19 mouse cellular contexts compared by ENCODE assay signal in genomic region chr9:29464756-29465155, GRCm38 (mm10).
DNase-seq lines count a peak whose midpoint lies in the region; ATAC-seq and TF ChIP-seq lines count a peak whose summit lies in the region.
"Had no signal": no experiment of that assay in that cellular context is flagged by ENCODE, and none has a peak within 500 bp of the region (broad histone marks: within the 10 kb centered on the region; RNA-seq: fewer than 3 reads in every experiment).

No protein-coding gene starts in this region.

- H3K9ac ChIP-seq in forebrain, embryonic 14.5 days (ENCODE audit: low read length), result no peak overlapping the region
- no peak overlapping the region for H3K9ac ChIP-seq in forebrain, postnatal 0 days
- H3K9ac ChIP-seq in hindbrain, embryonic 16.5 days (ENCODE audit: low read depth, low read length), result no peak overlapping the region
- H3K9ac ChIP-seq in midbrain, postnatal 0 days (replicated peaks; ENCODE audit: low read length, poor library complexity, severe bottlenecking), result no peak overlapping the region
- H3K9ac ChIP-seq in midbrain, embryonic 15.5 days, result no peak overlapping the region
- H3K9ac ChIP-seq: forebrain, embryonic 13.5 days; heart, embryonic 15.5 days had no signal

- no peak overlapping the region for H3K27ac ChIP-seq in forebrain, embryonic 14.5 days (ENCODE audit: low read depth, low read length)
- H3K27ac ChIP-seq in forebrain, postnatal 0 days (ENCODE audit: low read depth, low read length), result no peak overlapping the region
- H3K27ac ChIP-seq in hindbrain, embryonic 16.5 days (ENCODE audit: low read depth, low read length), result 0 out of 2 replicates have a peak overlapping the region, but pooled peaks have one; percentile 39
- H3K27ac ChIP-seq in hindbrain, embryonic 10.5 days, result no peak overlapping the region
- H3K27ac ChIP-seq in midbrain, postnatal 0 days (ENCODE audit: low read depth, low read length), result no peak overlapping the region
- H3K27ac ChIP-seq in midbrain, embryonic 15.5 days, result no peak overlapping the region
- H3K27ac ChIP-seq: embryonic facial prominence, embryonic 10.5 days; forebrain, embryonic 13.5 days; heart, adult 2 months; heart, embryonic 15.5 days had no signal

- no peak overlapping the region for H3K4me3 ChIP-seq in forebrain, embryonic 14.5 days (ENCODE audit: low read depth, low read length)
- no peak overlapping the region for H3K4me3 ChIP-seq in forebrain, postnatal 0 days (ENCODE audit: low read depth, low read length)
- H3K4me3 ChIP-seq in hindbrain, embryonic 16.5 days (ENCODE audit: low read length), result no peak overlapping the region
- no peak overlapping the region for H3K4me3 ChIP-seq in hindbrain, embryonic 10.5 days
- no peak overlapping the region for H3K4me3 ChIP-seq in midbrain, postnatal 0 days (ENCODE audit: low read depth, low read length)
- no peak overlapping the region for H3K4me3 ChIP-seq in midbrain, embryonic 15.5 days
- H3K4me3 ChIP-seq: embryonic facial prominence, embryonic 10.5 days; forebrain, embryonic 13.5 days; heart, adult 2 months; heart, embryonic 15.5 days had no signal

- no peaks in the 10 kb centered on the region for H3K27me3 ChIP-seq in forebrain, embryonic 14.5 days (replicated peaks; ENCODE audit: control insufficient read depth, insufficient read depth, low read length)
- no peaks in the 10 kb centered on the region for H3K27me3 ChIP-seq in forebrain, postnatal 0 days (ENCODE audit: insufficient read depth, low read length)
- H3K27me3 ChIP-seq in hindbrain, embryonic 16.5 days (replicated peaks; ENCODE audit: control insufficient read depth, insufficient read depth, low read length), result no peaks in the 10 kb centered on the region
- H3K27me3 ChIP-seq in hindbrain, embryonic 10.5 days (ENCODE audit: insufficient read depth, poor library complexity, severe bottlenecking), result no peaks in the 10 kb centered on the region
- H3K27me3 ChIP-seq in midbrain, postnatal 0 days (ENCODE audit: insufficient read depth, low read length), result no peaks in the 10 kb centered on the region
- no peaks in the 10 kb centered on the region for H3K27me3 ChIP-seq in midbrain, embryonic 15.5 days (replicated peaks)
- H3K27me3 ChIP-seq: CH12.LX; forebrain, embryonic 13.5 days; heart, embryonic 15.5 days had no signal

- no peak for TF ChIP-seq CTCF in forebrain, postnatal 0 days (IDR thresholded peaks at IDR 0.05; ENCODE audit: low read depth)
- TF ChIP-seq CTCF in midbrain, postnatal 0 days (IDR thresholded peaks at IDR 0.05), result no peak

- H3K4me2 ChIP-seq in forebrain, embryonic 14.5 days (ENCODE audit: low read length), result no peak overlapping the region
- no peak overlapping the region for H3K4me2 ChIP-seq in forebrain, postnatal 0 days (ENCODE audit: low read depth)
- no peak overlapping the region for H3K4me2 ChIP-seq in hindbrain, embryonic 16.5 days (ENCODE audit: low read length)
- no peak overlapping the region for H3K4me2 ChIP-seq in midbrain, postnatal 0 days (ENCODE audit: low read depth, low read length, poor library complexity, severe bottlenecking)
- no peak overlapping the region for H3K4me2 ChIP-seq in midbrain, embryonic 15.5 days
- H3K4me2 ChIP-seq: forebrain, embryonic 13.5 days; heart, embryonic 11.5 days; heart, embryonic 15.5 days had no signal

- no peaks in the 10 kb centered on the region for H3K9me3 ChIP-seq in forebrain, embryonic 14.5 days (replicated peaks; ENCODE audit: control insufficient read depth, low read length)
- H3K9me3 ChIP-seq in forebrain, postnatal 0 days (ENCODE audit: low read length), result no peaks in the 10 kb centered on the region
- no peaks in the 10 kb centered on the region for H3K9me3 ChIP-seq in hindbrain, embryonic 16.5 days (ENCODE audit: control insufficient read depth, low read length)
- no peaks in the 10 kb centered on the region for H3K9me3 ChIP-seq in hindbrain, embryonic 10.5 days
- no peaks in the 10 kb centered on the region for H3K9me3 ChIP-seq in midbrain, postnatal 0 days (ENCODE audit: low read length)
- H3K9me3 ChIP-seq in midbrain, embryonic 15.5 days, result no peaks in the 10 kb centered on the region
- H3K9me3 ChIP-seq: embryonic facial prominence, embryonic 10.5 days; forebrain, embryonic 13.5 days; heart, embryonic 15.5 days had no signal

- peak; percentile 24 for DNase-seq in forebrain, embryonic 14.5 days (ENCODE audit: low spot score)
- no peak for DNase-seq in forebrain, postnatal 0 days
- no peak for DNase-seq in hindbrain, embryonic 10.5 days (ENCODE audit: low spot score)
- peak; percentile 30 for DNase-seq in midbrain, postnatal 0 days (ENCODE audit: low spot score)
- DNase-seq: adrenal gland, postnatal 14 days; cerebellum, adult 8-10 months; gastrocnemius, postnatal 36 days; heart, adult 2 months; heart, postnatal 14 days; kidney, adult 11 months had no signal

- WGBS in forebrain, embryonic 14.5 days, result 71% methylated on average over 4 of the region's 4 CpGs
- WGBS in forebrain, postnatal 0 days, result 63% methylated on average over 4 of the region's 4 CpGs
- WGBS in hindbrain, embryonic 16.5 days, result 63% methylated on average over 4 of the region's 4 CpGs
- WGBS in hindbrain, embryonic 10.5 days, result 80% methylated on average over 4 of the region's 4 CpGs
- 71% methylated on average over 4 of the region's 4 CpGs for WGBS in midbrain, postnatal 0 days
- 76% methylated on average over 4 of the region's 4 CpGs for WGBS in midbrain, embryonic 15.5 days

- no peak for ATAC-seq in forebrain, embryonic 14.5 days
- ATAC-seq in forebrain, postnatal 0 days, result no peak
- ATAC-seq in hindbrain, embryonic 16.5 days, result 0 out of 2 replicates have a peak, but pooled peaks have one; percentile 45
- ATAC-seq in midbrain, postnatal 0 days (ENCODE audit: low FRiP score), result no peak
- no peak for ATAC-seq in midbrain, embryonic 15.5 days (replicated peaks)
- ATAC-seq: activated CD4-positive, CD25-positive, alpha-beta regulatory T cell, adult 4 months; forebrain, embryonic 13.5 days; Patski had no signal

- no peaks in the 10 kb centered on the region for H3K36me3 ChIP-seq in forebrain, embryonic 14.5 days (ENCODE audit: control insufficient read depth, insufficient read depth, low read length)
- no peaks in the 10 kb centered on the region for H3K36me3 ChIP-seq in forebrain, postnatal 0 days (ENCODE audit: insufficient read depth)
- H3K36me3 ChIP-seq in hindbrain, embryonic 16.5 days (ENCODE audit: control insufficient read depth, insufficient read depth, low read length), result no peaks in the 10 kb centered on the region
- no peaks in the 10 kb centered on the region for H3K36me3 ChIP-seq in hindbrain, embryonic 10.5 days
- H3K36me3 ChIP-seq in midbrain, postnatal 0 days (ENCODE audit: insufficient read depth, low read length), result no peaks in the 10 kb centered on the region
- H3K36me3 ChIP-seq in midbrain, embryonic 15.5 days (replicated peaks), result no peaks in the 10 kb centered on the region
- H3K36me3 ChIP-seq: embryonic facial prominence, embryonic 10.5 days; heart, embryonic 15.5 days had no signal

- no peaks in the 10 kb centered on the region for H3K4me1 ChIP-seq in forebrain, embryonic 14.5 days (ENCODE audit: control insufficient read depth, insufficient read depth, low read length)
- H3K4me1 ChIP-seq in forebrain, postnatal 0 days (ENCODE audit: insufficient read depth), result no peaks in the 10 kb centered on the region
- peaks cover 3% of the 10 kb centered on the region for H3K4me1 ChIP-seq in hindbrain, embryonic 16.5 days (ENCODE audit: control insufficient read depth, insufficient read depth, low read depth, low read length)
- H3K4me1 ChIP-seq in hindbrain, embryonic 10.5 days (replicated peaks), result peaks cover 11% of the 10 kb centered on the region
- peaks cover 7% of the 10 kb centered on the region; the same call in 1 of the 2 replicates for H3K4me1 ChIP-seq in midbrain, postnatal 0 days (ENCODE audit: insufficient read depth, low read length)
- H3K4me1 ChIP-seq in midbrain, embryonic 15.5 days, result peaks cover 12% of the 10 kb centered on the region

Comparison
In these comparisons a context has a peak if more than half of its experiments do, and no peak if none do; other contexts are left out.
1. DNase-seq: peak in forebrain, embryonic 14.5 days (single experiment) and midbrain, postnatal 0 days (single experiment); none in forebrain, postnatal 0 days (single experiment) and hindbrain, embryonic 10.5 days (single experiment).